Mouse (Mus musculus): ENCODE data around the gene Scube1. TPM values are rescaled to one million over a fixed set of nuclear protein-coding genes. Genes with fewer than 3 reads are reported as not detected.

Gene Scube1
- total and polyA plus RNA-seq, 3 experiments = 0.05 TPM; not detected in 2

GRCm38 (mm10) chr15:83568544-83568943 is 156.3 kb downstream of the Scube1 start:
- DNase-seq (ENCODE audit: low spot score) = no peak
- H3K4me1 ChIP-seq (ENCODE audit: insufficient read depth, low read depth, low read length) = peaks cover 68% of the 10 kb centered on the region
- no peak overlapping the region for H3K4me3 ChIP-seq (ENCODE audit: low read depth, low read length)
- peaks cover 49% of the 10 kb centered on the region for H3K36me3 ChIP-seq (replicated peaks)
- H3K27me3 ChIP-seq (ENCODE audit: insufficient read depth, low read length) = no peaks in the 10 kb centered on the region
- H3K9me3 ChIP-seq (replicated peaks) = no peaks in the 10 kb centered on the region
- TF ChIP-seq GATA1 (IDR thresholded peaks at IDR 0.05; ENCODE audit: borderline replicate concordance, low read length) (no peak), CTCF (IDR thresholded peaks at IDR 0.05; ENCODE audit: low read depth, low read length) (no peak)
- ATAC-seq (ENCODE audit: extremely low read depth, insufficient number of reproducible peaks, low FRiP score, poor library complexity, severe bottlenecking) = no peak

- H3K9me3 ChIP-seq (replicated peaks) = no peaks in the 10 kb centered on the region
- ATAC-seq (ENCODE audit: extremely low read depth, insufficient number of reproducible peaks, low FRiP score, poor library complexity, severe bottlenecking) = no peak
- no peak for DNase-seq (ENCODE audit: low spot score)
- peaks cover 46% of the 10 kb centered on the region for H3K36me3 ChIP-seq (replicated peaks)
- H3K4me1 ChIP-seq (ENCODE audit: insufficient read depth, low read depth, low read length) = peaks cover 74% of the 10 kb centered on the region
- H3K27me3 ChIP-seq (ENCODE audit: insufficient read depth, low read length) = no peaks in the 10 kb centered on the region
- TF ChIP-seq TAL1 (conservative IDR thresholded peaks at IDR 0.05; ENCODE audit: low read depth, low read length) (no peak), GATA2 (IDR thresholded peaks at IDR 0.05; ENCODE audit: borderline replicate concordance, low read depth, low read length) (no peak), CTCF (IDR thresholded peaks at IDR 0.05; ENCODE audit: low read depth, low read length) (no peak), POLR2AphosphoS5 (IDR thresholded peaks at IDR 0.05; ENCODE audit: insufficient replicate concordance, low read depth, low read length) (no peak), GATA1 (IDR thresholded peaks at IDR 0.05; ENCODE audit: borderline replicate concordance, low read length) (no peak)
- H3K4me3 ChIP-seq (ENCODE audit: low read depth, low read length) = no peak overlapping the region
These were observed 157.1 kb downstream of the Scube1 start for GRCm38 (mm10) chr15:83567728-83568127.

- DNase-seq (ENCODE audit: low spot score) (no peak), ATAC-seq (ENCODE audit: extremely low read depth, insufficient number of reproducible peaks, low FRiP score, poor library complexity, severe bottlenecking) (no peak)
- peaks cover 30% of the 10 kb centered on the region for H3K36me3 ChIP-seq (replicated peaks)
- TF ChIP-seq CTCF (IDR thresholded peaks at IDR 0.05; ENCODE audit: low read depth, low read length) = no peak
- no peak for TF ChIP-seq GATA1 (IDR thresholded peaks at IDR 0.05; ENCODE audit: borderline replicate concordance, low read length)
- no peak for TF ChIP-seq GATA2 (IDR thresholded peaks at IDR 0.05; ENCODE audit: borderline replicate concordance, low read depth, low read length)
- TF ChIP-seq POLR2AphosphoS5 (IDR thresholded peaks at IDR 0.05; ENCODE audit: insufficient replicate concordance, low read depth, low read length) = no peak
- TF ChIP-seq TAL1 (conservative IDR thresholded peaks at IDR 0.05; ENCODE audit: low read depth, low read length) = no peak
- peaks cover 77% of the 10 kb centered on the region for H3K4me1 ChIP-seq (ENCODE audit: insufficient read depth, low read depth, low read length)
- no peaks in the 10 kb centered on the region for H3K9me3 ChIP-seq (replicated peaks)
- no peak overlapping the region; the same call in 1 of the 2 replicates for H3K4me3 ChIP-seq (ENCODE audit: low read depth, low read length)
- no peaks in the 10 kb centered on the region for H3K27me3 ChIP-seq (ENCODE audit: insufficient read depth, low read length)
These were observed 158.8 kb downstream of the Scube1 start for GRCm38 (mm10) chr15:83566006-83566405.

GRCm38 (mm10) chr15:83565434-83565833 is 159.4 kb downstream of the Scube1 start:
- H3K4me3 ChIP-seq (ENCODE audit: low read depth, low read length) = peak overlapping the region; percentile 53; the same call in 1 of the 2 replicates
- H3K27me3 ChIP-seq (ENCODE audit: insufficient read depth, low read length) = no peaks in the 10 kb centered on the region
- TF ChIP-seq GATA1 (IDR thresholded peaks at IDR 0.05; ENCODE audit: borderline replicate concordance, low read length) = no peak
- TF ChIP-seq POLR2AphosphoS5 (IDR thresholded peaks at IDR 0.05; ENCODE audit: insufficient replicate concordance, low read depth, low read length) = no peak
- TF ChIP-seq CTCF (IDR thresholded peaks at IDR 0.05; ENCODE audit: low read depth, low read length) = no peak
- no peak for TF ChIP-seq GATA2 (IDR thresholded peaks at IDR 0.05; ENCODE audit: borderline replicate concordance, low read depth, low read length)
- no peak for TF ChIP-seq TAL1 (conservative IDR thresholded peaks at IDR 0.05; ENCODE audit: low read depth, low read length)
- peaks cover 74% of the 10 kb centered on the region for H3K4me1 ChIP-seq (ENCODE audit: insufficient read depth, low read depth, low read length)
- peaks cover 25% of the 10 kb centered on the region for H3K36me3 ChIP-seq (replicated peaks)
- H3K9me3 ChIP-seq (replicated peaks) = no peaks in the 10 kb centered on the region
- peak; percentile 31 for DNase-seq (ENCODE audit: low spot score)
- peak; percentile 64 for ATAC-seq (ENCODE audit: extremely low read depth, insufficient number of reproducible peaks, low FRiP score, poor library complexity, severe bottlenecking)

- ATAC-seq (ENCODE audit: extremely low read depth, insufficient number of reproducible peaks, low FRiP score, poor library complexity, severe bottlenecking) (no peak), DNase-seq (ENCODE audit: low spot score) (peak; percentile 37)
- Histone ChIP-seq H3K4me1 (ENCODE audit: insufficient read depth, low read depth, low read length) (peaks cover 61% of the 10 kb centered on the region), H3K27me3 (ENCODE audit: insufficient read depth, low read length) (no peaks in the 10 kb centered on the region), H3K9me3 (replicated peaks) (no peaks in the 10 kb centered on the region), H3K36me3 (replicated peaks) (peaks cover 12% of the 10 kb centered on the region), H3K4me3 (ENCODE audit: low read depth, low read length) (peak overlapping the region; percentile 87)
- no peak for TF ChIP-seq GATA2 (IDR thresholded peaks at IDR 0.05; ENCODE audit: borderline replicate concordance, low read depth, low read length)
These were observed 160.8 kb downstream of the Scube1 start for GRCm38 (mm10) chr15:83563857-83564651.

- DNase-seq (ENCODE audit: low spot score) = peak; percentile 56
- H3K4me3 ChIP-seq (ENCODE audit: low read depth, low read length) = peak within 1 kb of the TSS; percentile 87
- ATAC-seq (ENCODE audit: extremely low read depth, insufficient number of reproducible peaks, low FRiP score, poor library complexity, severe bottlenecking) = peak; percentile 43
- TF ChIP-seq GATA2 (IDR thresholded peaks at IDR 0.05; ENCODE audit: borderline replicate concordance, low read depth, low read length) = no peak
- TF ChIP-seq TAL1 (conservative IDR thresholded peaks at IDR 0.05; ENCODE audit: low read depth, low read length) = no peak
- TF ChIP-seq CTCF (IDR thresholded peaks at IDR 0.05; ENCODE audit: low read depth, low read length) = no peak
- no peak for TF ChIP-seq GATA1 (IDR thresholded peaks at IDR 0.05; ENCODE audit: borderline replicate concordance, low read length)
- no peak for TF ChIP-seq POLR2AphosphoS5 (IDR thresholded peaks at IDR 0.05; ENCODE audit: insufficient replicate concordance, low read depth, low read length)
- H3K4me1 ChIP-seq (ENCODE audit: insufficient read depth, low read depth, low read length) = peaks cover 61% of the 10 kb centered on the region
- H3K36me3 ChIP-seq (replicated peaks) = peaks cover 9% of the 10 kb centered on the region
- H3K9me3 ChIP-seq (replicated peaks) = no peaks in the 10 kb centered on the region
- H3K27me3 ChIP-seq (ENCODE audit: insufficient read depth, low read length) = no peaks in the 10 kb centered on the region
These were observed 161.4 kb downstream of the Scube1 start, which contains the start of the genes Tspo and Mcat for GRCm38 (mm10) chr15:83563327-83563856. Gene Tspo, plus strand, starts transcription at chr15:83563592. Gene Mcat, minus strand, starts transcription at chr15:83563787.
